Mouse (Mus musculus) heart, postnatal 0 days (tissue): Measurements from ENCODE around the gene Nup153. TPM values are rescaled to one million over a fixed set of nuclear protein-coding genes. Genes with fewer than 3 reads are reported as not detected.

Source experiments
- ATAC-seq: fragments of 200-750 bp; cut with Nextera tagmentation; 2 replicates; pipeline ENCODE4 v1.8.0; 2017; ENCODE audit warnings: low read depth, moderate number of reproducible peaks, moderate library complexity; ENCODE audit not compliant: insufficient read depth
- DNase-seq: peaks from one replicate; pipeline ENCODE4 v3.0.0-alpha.2; 2016; ENCODE audit warnings: low spot score
- H3K27ac ChIP-seq: fragments of 300-500 bp; sonication (generic); 2 replicates; pipeline ENCODE4 v1.5.1; 2014; ENCODE audit warnings: low read depth, mild to moderate bottlenecking
- H3K27me3 ChIP-seq: fragments of 300-500 bp; sonication (generic); 2 replicates; pipeline ENCODE4 v1.6.1; 2014; ENCODE audit warnings: low read length, mixed read lengths; ENCODE audit not compliant: control insufficient read depth, insufficient read depth
- H3K36me3 ChIP-seq: fragments of 300-500 bp; sonication (generic); replicated peaks from 2 replicates; pipeline ENCODE4 v1.6.1; 2014; ENCODE audit warnings: low read length, mixed read lengths; ENCODE audit not compliant: control insufficient read depth, insufficient read depth
- H3K4me1 ChIP-seq: fragments of 300-500 bp; sonication (generic); 2 replicates; pipeline ENCODE4 v1.6.1; 2014; ENCODE audit warnings: antibody characterized with exemption; ENCODE audit not compliant: control insufficient read depth, insufficient read depth
- H3K4me2 ChIP-seq: fragments of 300-500 bp; sonication (generic); 2 replicates; pipeline ENCODE4 v1.6.1; 2014; ENCODE audit warnings: low read depth, mild to moderate bottlenecking, low read length, moderate library complexity
- H3K4me3 ChIP-seq: fragments of 300-500 bp; sonication (generic); 2 replicates; pipeline ENCODE4 v1.5.1; 2014; ENCODE audit warnings: low read depth, low read length
- H3K9ac ChIP-seq: fragments of 300-500 bp; sonication (generic); replicated peaks from 2 replicates; pipeline ENCODE4 v1.6.1; 2014; ENCODE audit warnings: low read depth, low read length, mixed read lengths
- H3K9me3 ChIP-seq: fragments of 300-500 bp; sonication (generic); replicated peaks from 2 replicates; pipeline ENCODE4 v1.6.1; 2016; ENCODE audit warnings: low read length; ENCODE audit not compliant: control insufficient read depth
- CTCF ChIP-seq: IDR thresholded peaks from 2 replicates; pipeline ENCODE4 v1.5.1; 2016; ENCODE audit warnings: antibody characterized with exemption, control low read depth, low read depth
- EP300 ChIP-seq: IDR thresholded peaks from 2 replicates; pipeline ENCODE4 v1.6.1; 2016; ENCODE audit warnings: antibody characterized with exemption, low read depth
- WGBS: fragments of 180-500 bp; shearing (Covaris S2); extraction: QIAGEN DNeasy Blood & Tissue Kit; methylation state at CpG from one replicate; pipeline ENCODE4 v1.1.7; 2014; 5-methylcytosine and 5-hydroxymethylcytosine counted together
- polyA plus RNA-seq: library from polyadenylated mRNA; unstranded; fragments of >200 nt; fragmentation: Nextera tagmentation; extraction: Ambion mirVana; gene quantifications from 2 replicates; pipeline ENCODE4 v1.2.1, GENCODE M21; 2015
- total RNA-seq: library from RNA; depleted of rRNA; stranded (reverse); fragments of >200 nt; gene quantifications from 2 replicates; pipeline ENCODE4 v1.2.3, GENCODE M21; 2014; ENCODE audit warnings: low replicate concordance

Nup153 gene
- total and polyA plus RNA-seq, 2 experiments from 2014 or later, result 5.3 to 26.6 TPM

GRCm38 (mm10) chr13:46669048-46669619, 58.6 kb downstream of the Nup153 start, which contains the start of gene Fam8a1:
Gene Fam8a1 (plus strand): TSS chr13:46669522.
- H3K27ac ChIP-seq, result peak within 1 kb of the TSS; percentile 82
- ATAC-seq, result peak; percentile 96
- WGBS, result under 1% methylated on average over 46 of the region's 46 CpGs
- TF ChIP-seq CTCF (no peak), EP300 (0 out of 2 replicates have a peak, but pooled peaks have one; percentile 38)
- peak within 1 kb of the TSS; percentile 94 for H3K4me3 ChIP-seq
- H3K27me3 ChIP-seq, result no peaks in the 10 kb centered on the region
- peak within 1 kb of the TSS; percentile 97 for H3K4me2 ChIP-seq
- H3K4me1 ChIP-seq, result peaks cover 14% of the 10 kb centered on the region
- H3K9me3 ChIP-seq, result no peaks in the 10 kb centered on the region
- H3K9ac ChIP-seq, result peak within 1 kb of the TSS; percentile 85
- peaks cover 20% of the 10 kb centered on the region for H3K36me3 ChIP-seq
- DNase-seq, result peak; percentile 80

- no peak overlapping the region for H3K27ac ChIP-seq
- no peaks in the 10 kb centered on the region for H3K36me3 ChIP-seq
- H3K9ac ChIP-seq, result no peak overlapping the region
- no peaks in the 10 kb centered on the region for H3K9me3 ChIP-seq
- 37% methylated on average over 4 of the region's 4 CpGs for WGBS
- no peak overlapping the region for H3K4me2 ChIP-seq
- no peak; the same call in 1 of the 2 replicates for ATAC-seq
- TF ChIP-seq EP300 (no peak), CTCF (peak; percentile 68)
- H3K27me3 ChIP-seq, result no peaks in the 10 kb centered on the region
- H3K4me1 ChIP-seq, result peaks cover 7% of the 10 kb centered on the region; the same call in 1 of the 2 replicates
- peak; percentile 78 for DNase-seq
- no peak overlapping the region for H3K4me3 ChIP-seq
Measured at GRCm38 (mm10) chr13:46663461-46663964, 64.2 kb downstream of the Nup153 start.

GRCm38 (mm10) chr13:46659211-46659610, 68.5 kb downstream of the Nup153 start:
- no peak overlapping the region for H3K27ac ChIP-seq
- no peaks in the 10 kb centered on the region for H3K36me3 ChIP-seq
- no peak overlapping the region for H3K4me2 ChIP-seq
- H3K9ac ChIP-seq, result no peak overlapping the region
- no peaks in the 10 kb centered on the region for H3K9me3 ChIP-seq
- 92% methylated on average over 5 of the region's 5 CpGs for WGBS
- H3K4me1 ChIP-seq, result peaks cover 6% of the 10 kb centered on the region; the same call in 1 of the 2 replicates
- H3K4me3 ChIP-seq, result no peak overlapping the region
- TF ChIP-seq CTCF (no peak), EP300 (no peak)
- H3K27me3 ChIP-seq, result no peaks in the 10 kb centered on the region
- no peak for ATAC-seq
- DNase-seq, result no peak

- TF ChIP-seq CTCF, result no peak
- no peak for TF ChIP-seq EP300
- 88% methylated on average over 5 of the region's 5 CpGs for WGBS
- ATAC-seq, result no peak
Measured at GRCm38 (mm10) chr13:46654566-46654965, 73.2 kb downstream of the Nup153 start.

GRCm38 (mm10) chr13:46653671-46654070, 74.1 kb downstream of the Nup153 start:
- H3K4me2 ChIP-seq, result no peak overlapping the region
- DNase-seq (no peak), ATAC-seq (no peak)
- 82% methylated on average over 4 of the region's 4 CpGs for WGBS
- 0 out of 2 replicates have a peak, but pooled peaks cover 16% of the 10 kb centered on the region for H3K36me3 ChIP-seq
- no peaks in the 10 kb centered on the region for H3K9me3 ChIP-seq
- H3K27ac ChIP-seq, result no peak overlapping the region
- TF ChIP-seq EP300 (no peak), CTCF (no peak)
- H3K4me3 ChIP-seq, result no peak overlapping the region
- no peaks in the 10 kb centered on the region for H3K4me1 ChIP-seq
- H3K9ac ChIP-seq, result no peak overlapping the region
- no peaks in the 10 kb centered on the region for H3K27me3 ChIP-seq

More at GRCm38 (mm10) chr13:46654566-46654965, 73.2 kb downstream of the Nup153 start:
- Histone ChIP-seq H3K9me3 (no peaks in the 10 kb centered on the region), H3K4me1 (no peaks in the 10 kb centered on the region), H3K4me3 (no peak overlapping the region), H3K27me3 (no peaks in the 10 kb centered on the region), H3K27ac (no peak overlapping the region), H3K36me3 (0 out of 2 replicates have a peak, but pooled peaks cover 12% of the 10 kb centered on the region), H3K9ac (no peak overlapping the region), H3K4me2 (no peak overlapping the region)
- no peak for DNase-seq

GRCm38 (mm10) chr13:46652671-46653070, 75.1 kb downstream of the Nup153 start:
- H3K4me1 ChIP-seq, result no peaks in the 10 kb centered on the region
- WGBS, result 89% methylated on average over 7 of the region's 7 CpGs
- H3K9ac ChIP-seq, result no peak overlapping the region
- H3K4me3 ChIP-seq, result no peak overlapping the region
- ATAC-seq (no peak), DNase-seq (no peak)
- H3K36me3 ChIP-seq, result peaks cover 24% of the 10 kb centered on the region; the same call in 1 of the 2 replicates
- no peaks in the 10 kb centered on the region for H3K9me3 ChIP-seq
- H3K4me2 ChIP-seq, result no peak overlapping the region
- TF ChIP-seq EP300, result no peak
- no peak for TF ChIP-seq CTCF
- H3K27ac ChIP-seq, result no peak overlapping the region
- no peaks in the 10 kb centered on the region for H3K27me3 ChIP-seq
